Mouse (Mus musculus): ENCODE measurements around the gene Mtfmt.

- TF ChIP-seq EP300 (IDR thresholded peaks at IDR 0.05; ENCODE audit: insufficient read depth, low read depth, low read length) (no peak), POLR2A (IDR thresholded peaks at IDR 0.05; ENCODE audit: insufficient read depth, low read depth, low read length) (no peak)
Observed at GRCm38 (mm10) chr9:65407861-65408260, 27.7 kb upstream of the Mtfmt start.

Data from heart, adult 2 months (tissue).